Mouse (Mus musculus) liver, embryonic 14.5 days (tissue): ENCODE measurements around the gene Rab26. TPM values are rescaled to one million over a fixed set of nuclear protein-coding genes. Genes with fewer than 3 reads are reported as not detected.

ENCODE experiments used
- ATAC-seq: fragments of 200-750 bp; cut with Nextera tagmentation; 2 replicates; pipeline ENCODE4 v1.8.0; 2017; ENCODE audit warnings: moderate number of reproducible peaks, mild to moderate bottlenecking, moderate library complexity; ENCODE audit not compliant: insufficient read depth
- DNase-seq, 3 experiments: peaks; one replicate each; pipeline ENCODE4 v3.0.0-alpha.2; 2012 to 2013; ENCODE audit warnings: low read depth in 3 of 3, low spot score in 3 of 3
- H3K27ac ChIP-seq: fragments of 300-500 bp; sonication (generic); 2 replicates; pipeline ENCODE4 v1.5.1; 2014; ENCODE audit warnings: moderate library complexity, mild to moderate bottlenecking, control low read depth, inconsistent platforms
- H3K27me3 ChIP-seq: fragments of 300-500 bp; sonication (generic); 2 replicates; pipeline ENCODE4 v1.6.1; 2014; ENCODE audit warnings: mild to moderate bottlenecking, low read length, moderate library complexity; ENCODE audit not compliant: control insufficient read depth, insufficient read depth
- H3K36me3 ChIP-seq: fragments of 300-500 bp; sonication (generic); replicated peaks from 2 replicates; pipeline ENCODE4 v1.6.1; 2014; ENCODE audit warnings: low read depth; ENCODE audit not compliant: control insufficient read depth, insufficient read depth
- H3K4me1 ChIP-seq, 2 experiments: fragments of 200-500 bp in 1 of 2; fragments of 300-500 bp in 1 of 2; sonication (generic) in 1 of 2; replicated peaks; 2 replicates each; pipeline ENCODE4 v1.6.1; 2012 to 2014; ENCODE audit warnings: antibody characterized with exemption in 1 of 2, inconsistent platforms in 1 of 2, low read length in 1 of 2; ENCODE audit not compliant: control insufficient read depth in 2 of 2, insufficient read depth in 2 of 2
- H3K4me2 ChIP-seq: fragments of 300-500 bp; sonication (generic); 2 replicates; pipeline ENCODE4 v1.6.1; 2014; ENCODE audit warnings: low read depth, mild to moderate bottlenecking, control low read depth, moderate library complexity
- H3K4me3 ChIP-seq, 2 experiments: fragments of 200-500 bp in 1 of 2; fragments of 300-500 bp in 1 of 2; sonication (generic) in 1 of 2; 2 replicates each; pipeline ENCODE4 v1.5.1; 2012 to 2014; ENCODE audit warnings: low read depth in 2 of 2, low read length in 2 of 2, mild to moderate bottlenecking in 2 of 2, control low read depth in 1 of 2, inconsistent platforms in 1 of 2, moderate library complexity in 1 of 2; ENCODE audit not compliant: insufficient read depth in 1 of 2
- H3K9ac ChIP-seq: fragments of 300-500 bp; sonication (generic); replicated peaks from 2 replicates; pipeline ENCODE4 v1.6.1; 2014; ENCODE audit warnings: mild to moderate bottlenecking, control low read depth, moderate library complexity
- H3K9me3 ChIP-seq: fragments of 300-500 bp; sonication (generic); 2 replicates; pipeline ENCODE4 v1.6.1; 2016; ENCODE audit warnings: low read length, mixed read lengths; ENCODE audit not compliant: control insufficient read depth
- CTCF ChIP-seq: IDR thresholded peaks from 2 replicates; pipeline ENCODE4 v1.5.1; 2016; ENCODE audit warnings: antibody characterized with exemption, low read depth, control low read depth
- EP300 ChIP-seq: IDR thresholded peaks from 2 replicates; pipeline ENCODE4 v1.6.1; 2016; ENCODE audit warnings: antibody characterized with exemption, low read depth
- WGBS: fragments of 180-500 bp; shearing (Covaris S2); extraction: QIAGEN DNeasy Blood & Tissue Kit; methylation state at CpG from one replicate; pipeline ENCODE4 v1.1.7; 2014; ENCODE audit not compliant: insufficient replicate concordance; 5-methylcytosine and 5-hydroxymethylcytosine counted together
- polyA plus RNA-seq, 2 experiments: library from polyadenylated mRNA; depleted of rRNA in 1 of 2; stranded (reverse) in 1 of 2; unstranded in 1 of 2; fragments of >200 nt; fragmentation: Nextera tagmentation in 1 of 2; extraction: Ambion mirVana in 1 of 2; gene quantifications; 2 replicates each; pipeline versions ENCODE4 v1.2.1 to v1.2.3; 2012 to 2014

The Rab26 gene
- polyA plus RNA-seq, 2 experiments: 0.21 to 0.95 TPM

- WGBS: 38% methylated on average over 36 of the region's 36 CpGs
- no peak overlapping the region for H3K9ac ChIP-seq
- DNase-seq: no peak
Measured at GRCm38 (mm10) chr17:24506332-24507070, 27.5 kb downstream of the Rab26 start.

GRCm38 (mm10) chr17:24505286-24505955, 28.6 kb downstream of the Rab26 start:
- no peak for DNase-seq
- H3K4me1 ChIP-seq: no peaks in the 10 kb centered on the region
- H3K27me3 ChIP-seq: no peaks in the 10 kb centered on the region
- peaks cover 14% of the 10 kb centered on the region for H3K36me3 ChIP-seq
- no peak for TF ChIP-seq EP300
- no peak for TF ChIP-seq CTCF
- no peak for ATAC-seq
- no peak overlapping the region for H3K9ac ChIP-seq
- no peak overlapping the region for H3K4me2 ChIP-seq
- H3K4me3 ChIP-seq: no peak overlapping the region
- H3K9me3 ChIP-seq: no peaks in the 10 kb centered on the region
- no peak overlapping the region for H3K27ac ChIP-seq
- WGBS: 82% methylated on average over 30 of the region's 30 CpGs

More at GRCm38 (mm10) chr17:24506332-24507070, 27.5 kb downstream of the Rab26 start:
- Histone ChIP-seq H3K4me1 (no peaks in the 10 kb centered on the region), H3K4me3 (peak overlapping the region in 1 of 2 experiments; percentile 16; a peak in 1 of 4 replicates), H3K27me3 (no peaks in the 10 kb centered on the region), H3K27ac (no peak overlapping the region), H3K9me3 (no peaks in the 10 kb centered on the region), H3K36me3 (peaks cover 20% of the 10 kb centered on the region), H3K4me2 (peak overlapping the region; percentile 44)
- TF ChIP-seq CTCF (no peak), EP300 (no peak)
- ATAC-seq: peak; percentile 31; the same call in 1 of the 2 replicates

GRCm38 (mm10) chr17:24504085-24504484, 29.9 kb downstream of the Rab26 start:
- H3K4me2 ChIP-seq: no peak overlapping the region
- no peak overlapping the region for H3K9ac ChIP-seq
- ATAC-seq: no peak
- no peaks in the 10 kb centered on the region for H3K9me3 ChIP-seq
- no peak for DNase-seq
- H3K4me1 ChIP-seq: no peaks in the 10 kb centered on the region
- TF ChIP-seq CTCF (no peak), EP300 (no peak)
- no peaks in the 10 kb centered on the region for H3K27me3 ChIP-seq
- no peak overlapping the region for H3K27ac ChIP-seq
- no peak overlapping the region for H3K4me3 ChIP-seq
- H3K36me3 ChIP-seq: peaks cover under 1% of the 10 kb centered on the region; the same call in 1 of the 2 replicates
- 81% methylated on average over 10 of the region's 10 CpGs for WGBS

GRCm38 (mm10) chr17:24502208-24502607, 31.8 kb downstream of the Rab26 start:
- Histone ChIP-seq H3K4me1 (no peaks in the 10 kb centered on the region), H3K4me3 (no peak overlapping the region), H3K27me3 (no peaks in the 10 kb centered on the region), H3K36me3 (no peaks in the 10 kb centered on the region), H3K9ac (no peak overlapping the region), H3K4me2 (no peak overlapping the region), H3K9me3 (no peaks in the 10 kb centered on the region), H3K27ac (no peak overlapping the region)
- 36% methylated on average over 11 of the region's 11 CpGs for WGBS
- no peak for ATAC-seq
- peak; percentile 67 for TF ChIP-seq CTCF
- no peak for TF ChIP-seq EP300
- DNase-seq: no peak

GRCm38 (mm10) chr17:24496026-24496425, 38.0 kb downstream of the Rab26 start:
- no peak overlapping the region for H3K27ac ChIP-seq
- TF ChIP-seq CTCF (no peak), EP300 (no peak)
- 24% methylated on average over 1 of the region's 1 CpGs for WGBS
- no peaks in the 10 kb centered on the region for H3K27me3 ChIP-seq
- DNase-seq (no peak), ATAC-seq (no peak)
- H3K4me1 ChIP-seq: no peaks in the 10 kb centered on the region
- no peak overlapping the region for H3K4me2 ChIP-seq
- H3K9me3 ChIP-seq: no peaks in the 10 kb centered on the region
- no peak overlapping the region for H3K9ac ChIP-seq
- no peak overlapping the region for H3K4me3 ChIP-seq
- no peaks in the 10 kb centered on the region for H3K36me3 ChIP-seq
